Mouse (Mus musculus) MEL (cell line): ENCODE data around the gene Cdyl. TPM values are rescaled to one million over a fixed set of nuclear protein-coding genes. Genes with fewer than 3 reads are reported as not detected.

Experiments used
- DNase-seq: peaks from one replicate; pipeline ENCODE4 v3.0.0; 2011; ENCODE audit warnings: low read depth, low spot score
- H3K27ac ChIP-seq: 2 replicates; pipeline ENCODE4 v1.5.1; 2012; ENCODE audit warnings: low read depth, mild to moderate bottlenecking, control low read depth, low read length, moderate library complexity; ENCODE audit not compliant: control insufficient read depth
- H3K27me3 ChIP-seq, 2 experiments: fragments of 150-350 bp in 1 of 2; sonication (generic) in 1 of 2; 2 replicates each; pipeline ENCODE4 v1.6.1; 2012; ENCODE audit warnings: low read length in 2 of 2, mild to moderate bottlenecking in 2 of 2, improper control_type of control experiment in 1 of 2, moderate library complexity in 1 of 2; ENCODE audit not compliant: insufficient read depth in 2 of 2, control insufficient read depth in 1 of 2
- H3K36me3 ChIP-seq, 2 experiments: 2 replicates each; pipeline ENCODE4 v1.6.1; 2012 to 2014; ENCODE audit warnings: low read length in 2 of 2, improper control_type of control experiment in 1 of 2, inconsistent platforms in 1 of 2, mild to moderate bottlenecking in 1 of 2; ENCODE audit not compliant: insufficient read depth in 2 of 2, control insufficient read depth in 1 of 2
- H3K4me1 ChIP-seq, 2 experiments: fragments of 150-350 bp in 1 of 2; sonication (generic) in 1 of 2; 2 replicates each; pipeline ENCODE4 v1.6.1; 2012; ENCODE audit warnings: low read length in 2 of 2, improper control_type of control experiment in 1 of 2, mild to moderate bottlenecking in 1 of 2; ENCODE audit not compliant: insufficient read depth in 2 of 2, control insufficient read depth in 1 of 2
- H3K4me3 ChIP-seq, 2 experiments: fragments of 150-350 bp in 1 of 2; sonication (generic) in 1 of 2; 2 replicates each; pipeline ENCODE4 v1.5.1; 2012; ENCODE audit warnings: low read depth in 2 of 2, low read length in 2 of 2, mild to moderate bottlenecking in 2 of 2, moderate library complexity in 2 of 2, control low read depth in 1 of 2, improper control_type of control experiment in 1 of 2; ENCODE audit not compliant: control insufficient read depth in 1 of 2, insufficient read depth in 1 of 2
- H3K79me2 ChIP-seq: 2 replicates; pipeline ENCODE4 v1.6.1; 2012; ENCODE audit warnings: mild to moderate bottlenecking, low read length, moderate library complexity; ENCODE audit not compliant: control insufficient read depth, poor library complexity, insufficient read depth
- H3K9ac ChIP-seq: 2 replicates; pipeline ENCODE4 v1.6.1; 2012; ENCODE audit warnings: low read depth, mild to moderate bottlenecking, control low read depth, low read length, moderate library complexity; ENCODE audit not compliant: control insufficient read depth, poor library complexity, severe bottlenecking
- H3K9me3 ChIP-seq: fragments of 150-350 bp; sonication (generic); replicated peaks from 2 replicates; pipeline ENCODE4 v1.6.1; 2012; ENCODE audit warnings: mild to moderate bottlenecking, low read length, improper control_type of control experiment, moderate library complexity; ENCODE audit not compliant: insufficient read depth
- BHLHE40 ChIP-seq: IDR thresholded peaks from 2 replicates; pipeline ENCODE4 v1.6.1; 2012; ENCODE audit warnings: low read depth, mild to moderate bottlenecking, inconsistent platforms, low read length, improper control_type of control experiment, borderline replicate concordance
- CHD2 ChIP-seq: IDR thresholded peaks from 2 replicates; pipeline ENCODE4 v1.6.1; 2011; ENCODE audit warnings: low read length, improper control_type of control experiment
- EP300 ChIP-seq, 2 experiments: IDR thresholded peaks; 2 replicates each; pipeline ENCODE4 v1.6.1; 2011; ENCODE audit warnings: improper control_type of control experiment in 2 of 2, low read length in 2 of 2, low read depth in 1 of 2, mild to moderate bottlenecking in 1 of 2
- ETS1 ChIP-seq: IDR thresholded peaks from 2 replicates; pipeline ENCODE4 v1.6.1; 2012; ENCODE audit warnings: low read depth, mild to moderate bottlenecking, inconsistent platforms, low read length, improper control_type of control experiment, moderate library complexity
- GATA1 ChIP-seq: IDR thresholded peaks from 2 replicates; pipeline ENCODE4 v1.6.1; 2011; ENCODE audit warnings: low read depth, low read length, improper control_type of control experiment
- KAT2A ChIP-seq: conservative IDR thresholded peaks from 2 replicates; pipeline ENCODE4 v1.6.1; 2012; ENCODE audit warnings: low read depth, low read length, improper control_type of control experiment, inconsistent platforms
- MAZ ChIP-seq: IDR thresholded peaks from 2 replicates; pipeline ENCODE4 v1.6.1; 2012; ENCODE audit warnings: low read depth, mild to moderate bottlenecking, inconsistent platforms, low read length, improper control_type of control experiment
- MYB ChIP-seq: IDR thresholded peaks from 2 replicates; pipeline ENCODE4 v1.6.1; 2011; ENCODE audit warnings: mild to moderate bottlenecking, low read depth, low read length, improper control_type of control experiment
- MYC ChIP-seq: IDR thresholded peaks from 2 replicates; pipeline ENCODE4 v1.6.1; 2011; ENCODE audit warnings: low read depth, mild to moderate bottlenecking, low read length, improper control_type of control experiment, moderate library complexity
- NRF1 ChIP-seq: IDR thresholded peaks from 2 replicates; pipeline ENCODE4 v1.6.1; 2014; ENCODE audit warnings: low read depth, mild to moderate bottlenecking, inconsistent platforms, low read length, improper control_type of control experiment, moderate library complexity; ENCODE audit not compliant: poor library complexity, insufficient read depth, severe bottlenecking
- RCOR1 ChIP-seq: IDR thresholded peaks from 2 replicates; pipeline ENCODE4 v1.6.1; 2012; ENCODE audit warnings: low read depth, mild to moderate bottlenecking, inconsistent platforms, low read length, improper control_type of control experiment
- SIN3A ChIP-seq: IDR thresholded peaks from 2 replicates; pipeline ENCODE4 v1.6.1; 2012; ENCODE audit warnings: low read length, improper control_type of control experiment, inconsistent platforms
- UBTF ChIP-seq: IDR thresholded peaks from 2 replicates; pipeline ENCODE4 v1.6.1; 2012; ENCODE audit warnings: low read depth, mild to moderate bottlenecking, inconsistent platforms, low read length, improper control_type of control experiment, moderate library complexity, borderline replicate concordance; ENCODE audit not compliant: insufficient read depth
- USF1 ChIP-seq: IDR thresholded peaks from 2 replicates; pipeline ENCODE4 v1.6.1; 2014; ENCODE audit warnings: low read depth, mild to moderate bottlenecking, inconsistent platforms, low read length, improper control_type of control experiment, moderate library complexity
- ZC3H11A ChIP-seq: IDR thresholded peaks from 2 replicates; pipeline ENCODE4 v1.6.1; 2012; ENCODE audit warnings: low read depth, mild to moderate bottlenecking, inconsistent platforms, low read length, improper control_type of control experiment
- polyA plus RNA-seq, 2 experiments: library from polyadenylated mRNA; stranded (reverse) in 1 of 2; unstranded in 1 of 2; fragments of >175 nt in 1 of 2; fragments of >200 nt in 1 of 2; gene quantifications; 2 replicates each; pipeline versions ENCODE4 v1.2.1 to v1.2.4; 2012; ENCODE audit warnings: low replicate concordance in 2 of 2, low read depth in 1 of 2; ENCODE audit not compliant: insufficient read length in 2 of 2, insufficient read depth in 1 of 2, missing spikeins in 1 of 2
- total RNA-seq: library from RNA; depleted of rRNA; stranded (reverse); fragments of 300-350 nt; gene quantifications from 2 replicates; pipeline ENCODE4 v1.2.3, GENCODE M21; 2012

Gene Cdyl
- total and polyA plus RNA-seq, 3 experiments: 8.9 to 32.2 TPM; not detected in 1

DNA sequence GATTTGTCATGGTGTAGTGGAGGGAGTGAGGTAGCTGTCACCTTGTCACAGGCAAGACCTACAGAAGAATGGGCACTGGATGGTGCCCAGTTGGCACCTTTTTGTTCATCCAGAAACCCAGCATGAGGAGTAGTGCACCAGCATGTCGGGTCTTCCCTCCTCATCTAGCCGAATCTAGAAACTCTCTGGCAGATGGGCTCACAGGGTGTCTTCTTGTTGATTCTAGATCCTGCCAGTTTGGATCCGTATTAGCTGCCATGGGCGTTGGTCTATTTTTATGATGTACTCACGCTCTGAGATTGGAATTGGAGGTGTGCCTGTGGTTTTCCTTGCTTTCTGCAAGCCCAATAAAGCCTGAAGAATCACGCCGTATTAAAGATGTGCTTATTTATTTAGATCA is 92.4 kb downstream of the Cdyl start:
- peaks cover 39 to 59% of the 10 kb centered on the region in 2 experiments for H3K4me1 ChIP-seq
- peaks cover 0 to 67% of the 10 kb centered on the region in 2 experiments; a peak in 2 of 4 replicates for H3K36me3 ChIP-seq
- TF ChIP-seq CHD2: no peak
- TF ChIP-seq RCOR1: no peak
- no peak for TF ChIP-seq ZC3H11A

DNA sequence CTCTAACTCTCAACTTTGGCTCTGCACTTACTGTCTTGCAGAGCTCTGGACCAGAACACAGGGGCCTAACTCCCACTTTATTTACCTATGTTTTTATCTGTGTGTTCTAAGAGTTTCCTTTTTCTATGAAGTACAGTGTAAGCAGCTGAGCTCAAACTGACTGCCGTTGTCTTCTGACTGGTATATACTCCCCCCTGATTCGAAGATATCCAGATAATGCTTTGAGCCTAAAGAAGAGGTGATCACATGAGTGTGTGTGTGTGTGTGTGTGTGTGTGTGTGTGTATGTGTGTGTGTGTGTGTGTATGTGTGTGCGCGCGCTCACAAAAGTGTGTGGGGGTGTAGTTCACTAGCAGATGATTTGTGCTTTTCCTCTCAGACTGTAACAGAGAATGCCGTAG is 95.4 kb downstream of the Cdyl start:
- DNase-seq: peak; percentile 76
- no peaks in the 10 kb centered on the region for H3K9me3 ChIP-seq
- TF ChIP-seq USF1 (peak; percentile 73), NRF1 (peak; percentile 19; the same call in 1 of the 2 replicates), KAT2A (no peak), GATA1 (peak; percentile 49), SIN3A (peak; percentile 70), ETS1 (peak; percentile 89), BHLHE40 (peak; percentile 73), MYC (no peak), MYB (0 out of 2 replicates have a peak, but pooled peaks have one; percentile 13), UBTF (no peak), MAZ (0 out of 2 replicates have a peak, but pooled peaks have one; percentile 35), EP300 (IDR thresholded peaks at IDR 0.05; ENCODE audit: low read depth in 1 of 2, low read length in 2 of 2) (peak; percentile 12 to 71; a peak in 3 of 4 replicates)
- H3K9ac ChIP-seq: peak overlapping the region; percentile 58
- H3K4me3 ChIP-seq: peak overlapping the region; percentile 26 to 44
- peaks cover 2 to 81% of the 10 kb centered on the region in 2 experiments; a peak in 2 of 4 replicates for H3K36me3 ChIP-seq
- no peaks in the 10 kb centered on the region for H3K27me3 ChIP-seq
- peak overlapping the region; percentile 99 for H3K27ac ChIP-seq
- peaks cover 47 to 70% of the 10 kb centered on the region in 2 experiments for H3K4me1 ChIP-seq
- peaks cover 76% of the 10 kb centered on the region for H3K79me2 ChIP-seq

More for the DNA sequence above, 92.4 kb downstream of the Cdyl start:
- Histone ChIP-seq H3K27ac (no peak overlapping the region), H3K4me3 (no peak overlapping the region), H3K79me2 (peaks cover 76% of the 10 kb centered on the region), H3K27me3 (no peaks in the 10 kb centered on the region), H3K9me3 (no peaks in the 10 kb centered on the region), H3K9ac (no peak overlapping the region)
- no peak for DNase-seq
